Mouse (Mus musculus) cerebellum, adult 9-10 months (tissue): ENCODE results near the gene Kncn.

Source experiments
- DNase-seq: peaks from one replicate; pipeline ENCODE4 v3.0.0; 2022

Gene Kncn

DNA sequence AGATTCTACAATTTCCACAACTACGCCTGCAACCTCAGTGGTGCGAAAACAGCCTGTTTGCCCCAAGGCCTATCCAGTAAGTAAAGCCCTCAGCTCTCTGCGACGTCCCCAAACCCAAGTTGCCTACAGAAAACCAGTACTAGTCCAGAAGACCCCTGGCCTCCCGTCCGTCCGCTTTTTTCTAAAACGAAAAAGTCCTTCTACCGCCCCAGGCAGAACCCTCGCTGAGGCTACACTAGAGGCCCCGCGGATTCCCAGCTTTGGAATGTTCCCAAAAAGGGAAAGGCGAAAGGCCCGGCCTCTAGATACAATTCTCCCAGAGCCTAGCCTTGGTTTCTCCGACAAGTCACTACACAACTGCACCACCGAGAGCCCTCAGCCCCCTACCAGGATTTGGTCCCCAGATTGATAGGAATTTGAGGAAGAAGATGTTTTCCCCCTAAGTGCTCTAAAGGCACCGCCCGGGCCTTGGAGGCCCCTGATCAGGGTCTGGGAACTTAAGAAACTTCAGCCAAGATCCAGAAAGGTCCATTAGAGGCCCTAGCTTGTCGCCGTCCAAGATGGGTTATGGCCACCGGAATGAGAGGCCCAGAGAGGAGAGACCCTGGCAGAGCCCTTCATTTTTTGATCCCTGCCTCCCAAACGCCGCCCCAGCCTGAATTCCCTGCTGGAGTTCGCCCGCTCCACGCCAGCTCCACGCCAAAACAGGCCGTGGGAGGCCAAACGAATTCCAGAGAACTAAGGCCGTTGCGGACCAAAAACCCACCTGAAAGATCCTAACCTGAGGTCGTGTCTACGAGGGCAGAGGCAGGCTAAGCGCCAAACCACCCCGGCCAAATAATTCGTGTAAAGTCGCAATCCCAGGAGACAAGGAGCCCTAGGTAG, 54.3 kb downstream of the Kncn start:
- DNase-seq = no peak
